Mouse (Mus musculus): ENCODE data around the gene Ntm. TPM values are rescaled to one million over a fixed set of nuclear protein-coding genes. Genes with fewer than 3 reads are reported as not detected.

Ntm gene
- polyA plus RNA-seq, 1 experiment from 2014 or later: 21.4 TPM

DNA sequence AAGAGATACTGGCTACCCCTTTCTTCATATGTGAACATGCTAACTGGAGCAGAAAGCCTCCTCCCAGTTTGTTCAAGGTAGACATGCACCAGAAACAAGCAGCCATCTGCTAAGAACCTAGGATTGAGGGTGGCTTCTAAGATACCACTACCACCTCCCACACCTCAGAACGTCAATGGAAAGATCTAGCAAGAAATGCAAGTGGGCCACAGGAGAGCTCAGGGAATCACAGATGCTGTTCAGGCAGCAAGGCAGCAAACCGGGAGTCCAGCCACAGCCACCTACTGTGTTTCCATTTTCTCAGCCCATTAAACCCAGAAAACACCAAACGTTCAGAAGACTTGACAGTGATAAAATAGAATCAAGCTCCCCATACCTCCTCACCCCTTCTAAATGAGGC, 85.4 kb downstream of the Ntm start:
- H3K4me2 ChIP-seq: no peak overlapping the region
- H3K27ac ChIP-seq: no peak overlapping the region
- H3K4me3 ChIP-seq: no peak overlapping the region
- no peak for ATAC-seq (ENCODE audit: borderline replicate concordance, extremely low read depth, low FRiP score, low TSS enrichment)
- H3K27me3 ChIP-seq: no peaks in the 10 kb centered on the region
- WGBS: 67% methylated on average over 3 of the region's 3 CpGs
- no peaks in the 10 kb centered on the region for H3K9me3 ChIP-seq
- H3K36me3 ChIP-seq: no peaks in the 10 kb centered on the region
- H3K4me1 ChIP-seq: no peaks in the 10 kb centered on the region
- H3K9ac ChIP-seq: no peak overlapping the region

DNA sequence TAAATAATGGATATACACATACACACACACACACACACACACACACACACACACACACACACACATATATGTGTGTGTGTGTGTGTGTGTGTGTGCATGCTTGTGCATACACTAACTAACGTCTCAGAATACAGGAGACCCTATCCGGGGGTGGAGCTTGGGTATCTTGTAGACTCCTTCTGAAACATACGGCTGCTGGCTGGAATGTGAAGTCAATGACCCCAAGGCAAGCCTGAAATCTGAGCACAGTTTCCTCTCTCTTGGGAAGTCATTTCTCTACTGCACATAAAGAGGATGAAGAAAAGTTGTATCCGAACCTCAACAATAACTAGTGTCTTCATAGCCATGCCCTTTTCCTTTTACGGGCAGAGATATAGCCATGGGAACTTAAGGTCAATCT, 95.2 kb downstream of the Ntm start:
- 45% methylated on average over 5 of the region's 5 CpGs for WGBS
- Histone ChIP-seq H3K27ac (no peak overlapping the region), H3K9me3 (no peaks in the 10 kb centered on the region), H3K36me3 (no peaks in the 10 kb centered on the region), H3K4me3 (no peak overlapping the region), H3K4me2 (no peak overlapping the region), H3K9ac (no peak overlapping the region), H3K27me3 (no peaks in the 10 kb centered on the region), H3K4me1 (no peaks in the 10 kb centered on the region)
- ATAC-seq (ENCODE audit: borderline replicate concordance, extremely low read depth, low FRiP score, low TSS enrichment): no peak

DNA sequence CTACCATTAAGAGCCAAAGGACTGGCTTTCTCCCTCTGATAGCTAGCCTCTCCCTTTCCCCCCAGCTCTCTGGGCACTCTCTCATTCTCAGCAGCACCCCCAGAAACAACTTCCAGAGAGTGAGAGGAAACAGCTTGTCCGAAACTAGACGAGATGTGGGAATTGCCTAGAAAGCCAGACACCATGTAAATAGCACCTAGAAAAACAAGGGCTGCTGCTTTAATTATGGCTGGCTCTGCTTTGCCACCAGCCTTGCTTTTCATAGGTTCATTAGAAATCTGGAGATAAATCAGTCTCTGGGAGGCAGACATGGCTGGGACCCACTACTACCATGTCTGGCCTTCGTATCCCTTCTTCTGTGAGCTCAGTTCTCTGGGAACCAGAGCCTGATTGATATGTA, 96.1 kb downstream of the Ntm start:
- no peak overlapping the region for H3K4me2 ChIP-seq
- WGBS: 45% methylated on average over 3 of the region's 3 CpGs
- H3K4me3 ChIP-seq: no peak overlapping the region
- no peak overlapping the region for H3K9ac ChIP-seq
- H3K27ac ChIP-seq: no peak overlapping the region
- H3K4me1 ChIP-seq: no peaks in the 10 kb centered on the region
- H3K9me3 ChIP-seq: no peaks in the 10 kb centered on the region
- H3K27me3 ChIP-seq: no peaks in the 10 kb centered on the region
- ATAC-seq (ENCODE audit: borderline replicate concordance, extremely low read depth, low FRiP score, low TSS enrichment): no peak
- H3K36me3 ChIP-seq: no peaks in the 10 kb centered on the region

DNA sequence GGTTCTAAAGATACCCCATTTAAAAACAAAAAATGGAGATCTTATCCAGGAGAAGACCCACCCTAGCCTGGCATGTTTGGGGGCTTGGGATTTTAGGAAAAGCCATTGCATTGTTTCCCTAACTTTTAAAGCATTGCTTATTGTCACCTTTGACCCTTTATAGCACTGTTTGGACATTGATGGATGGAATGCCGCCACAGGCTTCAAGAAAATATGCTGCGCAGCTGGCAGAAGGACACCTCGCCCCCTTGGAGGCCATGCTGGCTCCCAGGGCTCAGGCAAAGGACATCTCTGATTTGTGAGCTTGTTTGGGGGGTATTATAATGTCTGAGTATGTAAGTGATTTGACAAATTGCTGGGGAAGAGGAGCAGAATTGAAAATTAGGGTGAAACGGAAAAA, 96.8 kb downstream of the Ntm start:
- no peaks in the 10 kb centered on the region for H3K4me1 ChIP-seq
- no peaks in the 10 kb centered on the region for H3K36me3 ChIP-seq
- no peak overlapping the region for H3K27ac ChIP-seq
- no peak overlapping the region for H3K4me2 ChIP-seq
- no peaks in the 10 kb centered on the region for H3K27me3 ChIP-seq
- H3K9ac ChIP-seq: no peak overlapping the region
- ATAC-seq (ENCODE audit: borderline replicate concordance, extremely low read depth, low FRiP score, low TSS enrichment): no peak
- H3K4me3 ChIP-seq: no peak overlapping the region
- WGBS: 46% methylated on average over 4 of the region's 4 CpGs
- H3K9me3 ChIP-seq: no peaks in the 10 kb centered on the region

DNA sequence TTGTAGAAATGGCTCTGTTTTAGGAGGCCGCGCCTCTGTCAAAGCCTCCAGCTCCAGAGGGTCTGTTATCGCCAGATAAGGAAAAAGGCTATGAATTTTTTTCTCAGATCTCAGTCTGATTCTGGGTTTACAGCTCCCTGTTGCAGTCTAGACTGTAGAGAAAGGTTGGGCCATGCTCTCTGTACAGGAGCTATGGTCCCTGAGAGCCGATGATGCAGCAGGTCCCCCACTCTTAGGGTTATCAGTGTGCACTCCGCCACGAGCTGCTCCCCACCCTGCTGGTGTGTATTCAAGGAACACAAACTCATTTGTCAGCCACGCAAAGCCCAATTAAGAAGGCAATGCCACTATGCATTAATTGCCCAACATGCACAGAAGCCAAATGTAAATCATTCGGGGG, 97.4 kb downstream of the Ntm start:
- no peaks in the 10 kb centered on the region for H3K36me3 ChIP-seq
- no peaks in the 10 kb centered on the region for H3K9me3 ChIP-seq
- WGBS: 56% methylated on average over 8 of the region's 8 CpGs
- no peak for ATAC-seq (ENCODE audit: borderline replicate concordance, extremely low read depth, low FRiP score, low TSS enrichment)
- H3K4me2 ChIP-seq: no peak overlapping the region
- H3K9ac ChIP-seq: no peak overlapping the region
- no peaks in the 10 kb centered on the region for H3K4me1 ChIP-seq
- H3K4me3 ChIP-seq: no peak overlapping the region
- H3K27me3 ChIP-seq: no peaks in the 10 kb centered on the region
- no peak overlapping the region for H3K27ac ChIP-seq

DNA sequence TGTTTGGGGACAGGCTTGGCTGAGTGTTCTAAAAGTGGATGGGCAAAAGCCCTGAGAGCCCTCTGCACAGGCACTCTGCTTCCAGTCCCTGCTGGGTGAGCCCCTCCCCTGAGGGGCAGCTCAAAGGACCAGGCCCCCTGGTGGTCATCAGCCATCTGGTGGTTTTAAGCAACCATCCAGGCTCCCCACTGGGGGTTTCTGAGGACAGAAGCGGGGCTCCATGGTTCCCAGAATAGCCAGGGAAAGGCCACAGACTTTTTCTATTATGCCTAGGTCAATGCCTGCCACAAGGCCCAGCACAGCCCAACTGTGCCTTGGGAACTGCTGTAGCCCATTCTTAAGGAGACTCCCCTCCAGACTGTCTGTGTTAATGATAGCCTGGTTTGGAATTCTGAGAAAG, 98.1 kb downstream of the Ntm start:
- H3K4me2 ChIP-seq: no peak overlapping the region
- no peak overlapping the region for H3K27ac ChIP-seq
- H3K4me3 ChIP-seq: no peak overlapping the region
- H3K36me3 ChIP-seq: no peaks in the 10 kb centered on the region
- H3K9me3 ChIP-seq: no peaks in the 10 kb centered on the region
- no peaks in the 10 kb centered on the region for H3K27me3 ChIP-seq
- no peak for ATAC-seq (ENCODE audit: borderline replicate concordance, extremely low read depth, low FRiP score, low TSS enrichment)
- WGBS: 40% methylated on average over 1 of the region's 1 CpGs
- no peak overlapping the region for H3K9ac ChIP-seq
- H3K4me1 ChIP-seq: no peaks in the 10 kb centered on the region

DNA sequence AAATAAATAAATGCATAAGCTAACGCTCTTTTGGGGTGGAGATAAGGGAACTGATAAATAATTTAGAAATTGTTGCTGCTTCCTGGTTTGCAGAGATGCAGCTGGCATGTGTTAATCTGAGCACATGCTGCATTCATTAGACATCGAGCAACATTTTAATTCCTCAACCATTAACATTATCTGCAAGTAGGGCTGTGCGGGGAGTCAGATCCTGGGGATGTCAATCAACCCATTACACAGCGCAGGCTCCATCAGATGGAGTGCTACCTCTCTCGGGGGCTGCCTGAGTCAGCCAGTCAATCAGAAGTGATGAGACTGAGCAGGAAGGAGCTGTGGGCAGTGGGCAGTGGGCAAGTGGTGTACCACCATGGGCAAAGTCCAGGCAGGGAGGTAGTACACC, 100.5 kb downstream of the Ntm start:
- Histone ChIP-seq H3K4me1 (no peaks in the 10 kb centered on the region), H3K9ac (no peak overlapping the region), H3K27me3 (no peaks in the 10 kb centered on the region), H3K9me3 (no peaks in the 10 kb centered on the region), H3K4me2 (no peak overlapping the region), H3K4me3 (no peak overlapping the region), H3K36me3 (no peaks in the 10 kb centered on the region), H3K27ac (no peak overlapping the region)
- no peak for ATAC-seq (ENCODE audit: borderline replicate concordance, extremely low read depth, low FRiP score, low TSS enrichment)
- 64% methylated on average over 5 of the region's 5 CpGs for WGBS

DNA sequence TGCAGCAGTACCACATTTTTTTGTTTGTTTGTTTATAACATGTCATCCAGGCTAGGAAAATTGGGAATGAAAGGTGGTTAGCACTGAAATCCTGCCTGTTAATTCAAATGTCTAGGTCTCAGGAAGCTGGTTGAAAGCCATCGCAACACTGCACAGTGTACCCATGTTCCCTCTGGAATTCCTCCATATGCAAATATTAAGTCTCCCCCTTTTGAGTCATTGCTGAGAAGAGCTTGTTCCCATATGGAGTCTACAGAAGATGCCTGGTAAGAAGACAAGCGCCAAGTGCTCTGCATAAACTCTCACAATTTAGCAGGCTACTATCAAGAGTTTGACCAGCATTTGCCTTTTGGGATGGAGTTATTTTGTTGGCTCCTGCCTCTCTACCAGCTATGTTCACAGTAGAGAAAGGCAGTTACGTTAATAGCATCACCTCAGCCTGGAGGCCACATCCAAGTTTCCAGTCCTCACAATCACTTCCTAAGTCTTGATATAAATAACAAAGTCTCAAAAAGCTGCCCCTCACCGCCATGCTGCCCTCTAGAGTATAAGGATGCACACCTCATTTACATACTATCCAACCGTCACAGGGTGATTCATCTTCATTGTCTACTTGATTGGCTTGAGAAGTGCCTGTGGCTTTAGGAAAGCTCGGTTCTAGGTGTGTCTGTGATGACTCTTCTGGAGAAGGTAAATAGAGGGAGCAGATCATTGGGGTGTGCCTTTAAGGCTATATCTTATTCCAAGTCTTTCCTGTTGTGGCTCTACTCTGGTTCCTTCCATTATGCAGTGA, 103.5 kb downstream of the Ntm start:
- 80% methylated on average over 6 of the region's 6 CpGs for WGBS
- Histone ChIP-seq H3K27ac (no peak overlapping the region), H3K27me3 (no peaks in the 10 kb centered on the region), H3K4me2 (no peak overlapping the region), H3K9ac (no peak overlapping the region), H3K9me3 (no peaks in the 10 kb centered on the region), H3K4me3 (no peak overlapping the region), H3K36me3 (no peaks in the 10 kb centered on the region), H3K4me1 (no peaks in the 10 kb centered on the region)
- no peak for ATAC-seq (ENCODE audit: borderline replicate concordance, extremely low read depth, low FRiP score, low TSS enrichment)

DNA sequence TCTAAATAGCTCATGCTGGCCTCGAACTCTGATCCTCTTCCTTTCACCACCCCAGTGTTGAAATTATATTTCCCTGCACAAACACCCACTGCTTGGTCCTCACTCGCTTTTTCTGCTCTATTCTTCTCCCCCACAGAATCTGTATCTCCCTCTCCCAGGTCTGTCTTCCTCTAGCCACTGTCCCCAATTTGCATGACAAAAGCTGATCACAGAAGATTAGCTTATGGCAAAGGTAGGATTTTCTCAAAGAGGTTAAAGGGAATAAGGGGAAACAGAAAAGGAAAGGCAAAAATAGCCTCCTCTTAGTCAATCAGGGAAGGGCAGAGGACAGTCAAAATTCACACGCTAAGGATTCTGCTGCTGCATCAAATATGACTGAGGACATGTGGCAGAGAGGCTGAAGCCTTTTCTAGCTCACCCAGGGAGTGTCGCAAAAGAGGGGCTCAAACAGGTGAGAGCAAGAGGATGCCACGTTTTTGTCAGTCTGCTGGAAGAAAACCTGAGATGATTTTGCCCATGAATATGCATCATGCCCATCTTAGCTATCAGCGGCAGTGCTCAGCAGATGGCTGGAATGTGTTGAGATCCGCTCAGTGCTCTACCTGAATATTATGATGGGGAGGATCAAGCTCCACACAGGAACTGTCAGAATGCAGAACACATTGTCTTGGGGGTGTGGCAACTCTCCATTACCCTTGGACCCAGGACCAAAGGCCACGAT, 114.0 kb downstream of the Ntm start:
- no peaks in the 10 kb centered on the region for H3K4me1 ChIP-seq
- H3K36me3 ChIP-seq: no peaks in the 10 kb centered on the region
- WGBS: 49% methylated on average over 8 of the region's 8 CpGs
- ATAC-seq (ENCODE audit: borderline replicate concordance, extremely low read depth, low FRiP score, low TSS enrichment): no peak
- H3K9me3 ChIP-seq: no peaks in the 10 kb centered on the region
- no peak overlapping the region for H3K4me3 ChIP-seq
- H3K27me3 ChIP-seq: no peaks in the 10 kb centered on the region
- no peak overlapping the region for H3K9ac ChIP-seq
- H3K27ac ChIP-seq: no peak overlapping the region
- H3K4me2 ChIP-seq: no peak overlapping the region

DNA sequence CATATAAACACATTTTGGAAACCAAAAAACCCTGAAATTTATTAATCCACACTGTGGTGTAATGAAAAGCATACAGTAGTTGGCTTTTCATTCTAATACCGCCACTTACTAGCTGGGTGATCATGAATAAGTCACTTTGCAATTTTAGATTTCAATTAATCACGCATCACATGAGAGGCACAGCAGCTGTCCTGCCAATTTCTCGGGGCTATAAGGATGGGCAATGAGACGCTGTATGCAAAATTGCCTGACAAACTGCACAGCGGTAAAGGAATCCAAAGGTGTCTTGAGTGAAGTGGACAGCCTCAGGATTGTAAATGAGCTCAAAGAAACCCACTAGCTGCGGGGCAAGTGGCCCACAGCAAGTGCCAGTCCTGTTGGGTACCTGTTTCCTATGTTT, 125.6 kb downstream of the Ntm start:
- no peak for ATAC-seq (ENCODE audit: borderline replicate concordance, extremely low read depth, low FRiP score, low TSS enrichment)
- Histone ChIP-seq H3K9ac (no peak overlapping the region), H3K9me3 (no peaks in the 10 kb centered on the region), H3K4me3 (no peak overlapping the region), H3K36me3 (no peaks in the 10 kb centered on the region), H3K27ac (no peak overlapping the region), H3K4me1 (no peaks in the 10 kb centered on the region), H3K27me3 (no peaks in the 10 kb centered on the region), H3K4me2 (no peak overlapping the region)
- WGBS: 77% methylated on average over 6 of the region's 6 CpGs

DNA sequence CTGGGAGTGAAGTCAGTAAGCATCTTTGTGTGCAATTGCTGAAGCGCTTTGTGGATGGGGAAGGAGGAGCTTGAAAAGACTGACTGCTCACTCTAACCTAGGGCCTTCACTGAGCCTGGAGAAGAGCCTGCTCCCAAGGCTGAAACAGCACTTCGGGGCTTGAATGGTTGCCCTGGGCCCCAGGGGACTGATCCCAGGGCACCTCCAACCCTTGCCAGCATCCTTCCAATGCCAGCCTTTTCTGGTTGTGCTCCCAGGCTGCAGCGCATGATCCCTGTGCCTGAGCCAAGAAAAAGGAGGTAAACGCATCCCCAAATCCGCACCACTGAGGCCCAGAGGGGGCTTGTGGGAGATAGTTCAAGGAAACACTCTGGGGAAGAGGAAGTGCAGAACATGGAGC, 128.0 kb downstream of the Ntm start:
- Histone ChIP-seq H3K27me3 (no peaks in the 10 kb centered on the region), H3K4me1 (no peaks in the 10 kb centered on the region), H3K9me3 (no peaks in the 10 kb centered on the region), H3K27ac (no peak overlapping the region), H3K4me2 (no peak overlapping the region), H3K36me3 (no peaks in the 10 kb centered on the region), H3K4me3 (no peak overlapping the region), H3K9ac (no peak overlapping the region)
- WGBS: 77% methylated on average over 5 of the region's 5 CpGs
- ATAC-seq (ENCODE audit: borderline replicate concordance, extremely low read depth, low FRiP score, low TSS enrichment): no peak

DNA sequence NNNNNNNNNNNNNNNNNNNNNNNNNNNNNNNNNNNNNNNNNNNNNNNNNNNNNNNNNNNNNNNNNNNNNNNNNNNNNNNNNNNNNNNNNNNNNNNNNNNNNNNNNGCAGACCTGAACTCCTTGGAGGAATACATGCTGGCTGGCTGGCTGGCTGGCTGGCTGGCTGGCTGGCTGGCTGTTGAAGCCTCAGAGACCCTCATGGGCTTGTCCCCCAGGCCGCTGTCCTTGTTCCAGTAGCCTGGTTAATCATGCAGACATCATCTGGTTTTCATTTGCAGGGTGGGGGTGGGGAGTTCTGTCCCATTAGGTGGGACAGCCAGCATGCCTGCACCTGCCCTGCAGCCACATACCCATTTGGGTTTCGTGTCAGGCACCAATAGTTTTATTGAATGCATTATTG, 129.2 kb downstream of the Ntm start:
- no peaks in the 10 kb centered on the region for H3K27me3 ChIP-seq
- H3K4me2 ChIP-seq: no peak overlapping the region
- no peak overlapping the region for H3K27ac ChIP-seq
- H3K9me3 ChIP-seq: no peaks in the 10 kb centered on the region
- ATAC-seq (ENCODE audit: borderline replicate concordance, extremely low read depth, low FRiP score, low TSS enrichment): no peak
- no peak overlapping the region for H3K4me3 ChIP-seq
- no peaks in the 10 kb centered on the region for H3K36me3 ChIP-seq
- 48% methylated on average over 2 of the region's 2 CpGs for WGBS
- no peak overlapping the region for H3K9ac ChIP-seq
- no peaks in the 10 kb centered on the region for H3K4me1 ChIP-seq

Measured in lung, embryonic 15.5 days (tissue).